Mouse (Mus musculus) mesoderm, embryonic 11.5 days (tissue): ENCODE results near the gene Arsb.
"Not testable (repeated sequence)": the region's sequence is repeated elsewhere in the genome, so short reads cannot be mapped to it uniquely, and the experiment has no call there.

Experiments used
- DNase-seq: peaks from one replicate; pipeline ENCODE4 v3.0.0-alpha.2; 2012; ENCODE audit warnings: low read depth, low spot score

Arsb gene

DNA sequence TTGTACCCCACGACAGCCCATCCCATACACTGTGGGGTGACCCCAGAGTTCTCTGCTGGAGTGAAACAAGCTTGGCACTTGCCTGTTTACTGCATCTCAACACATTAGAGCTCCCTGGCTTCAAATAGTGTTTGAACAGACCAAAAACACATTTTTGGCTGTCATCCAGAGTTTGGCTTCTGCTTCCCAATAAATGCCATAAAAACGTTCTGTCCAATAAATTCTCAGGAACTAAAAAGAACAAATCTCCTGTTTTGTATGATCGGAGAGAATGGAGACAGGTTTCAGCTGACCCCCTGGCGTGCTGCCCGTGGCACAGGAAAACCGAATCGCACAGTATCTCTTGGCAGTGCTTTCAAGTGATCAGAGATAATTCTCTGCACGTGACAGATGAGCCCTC lies 16.2 kb downstream of the Arsb start:
- no peak for DNase-seq

GRCm38 (mm10) chr13:93792945-93793642 lies 21.7 kb downstream of the Arsb start:
- DNase-seq: peak; percentile 82

- DNase-seq: no peak
Measured at GRCm38 (mm10) chr13:93793643-93794182, 22.3 kb downstream of the Arsb start.

DNA sequence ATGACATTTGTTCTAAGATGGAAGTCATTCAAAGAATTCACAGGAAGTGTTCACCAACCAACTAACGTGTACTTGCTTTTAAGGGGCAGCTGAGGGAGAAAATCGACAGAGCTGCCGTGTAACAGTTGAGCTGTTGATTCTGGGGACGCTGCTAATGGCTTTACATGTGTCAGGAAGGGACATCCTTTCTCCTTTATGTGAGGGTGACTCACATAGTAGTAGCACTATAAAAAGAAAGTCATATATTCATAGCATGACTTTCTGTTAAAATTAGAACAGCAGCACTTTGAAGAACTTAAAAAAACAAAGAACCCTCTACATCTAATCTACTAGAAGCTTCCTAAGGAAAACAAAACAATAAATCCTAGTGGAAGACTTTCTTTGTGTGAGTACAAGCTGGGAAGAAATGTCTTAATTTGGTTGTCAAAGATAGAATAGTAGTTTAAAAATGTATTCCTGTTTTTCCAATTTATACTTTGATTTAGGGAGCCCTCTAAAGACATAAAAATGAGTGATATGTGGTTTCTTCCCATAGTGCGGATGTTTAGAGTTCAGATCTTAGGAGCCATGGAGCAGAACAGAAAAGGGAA lies 25.7 kb downstream of the Arsb start:
- DNase-seq: no peak

GRCm38 (mm10) chr13:93810311-93810710 lies 38.9 kb downstream of the Arsb start:
- DNase-seq: not testable (repeated sequence)

- DNase-seq: no peak
Measured at GRCm38 (mm10) chr13:93814081-93814480, 42.7 kb downstream of the Arsb start.

DNA sequence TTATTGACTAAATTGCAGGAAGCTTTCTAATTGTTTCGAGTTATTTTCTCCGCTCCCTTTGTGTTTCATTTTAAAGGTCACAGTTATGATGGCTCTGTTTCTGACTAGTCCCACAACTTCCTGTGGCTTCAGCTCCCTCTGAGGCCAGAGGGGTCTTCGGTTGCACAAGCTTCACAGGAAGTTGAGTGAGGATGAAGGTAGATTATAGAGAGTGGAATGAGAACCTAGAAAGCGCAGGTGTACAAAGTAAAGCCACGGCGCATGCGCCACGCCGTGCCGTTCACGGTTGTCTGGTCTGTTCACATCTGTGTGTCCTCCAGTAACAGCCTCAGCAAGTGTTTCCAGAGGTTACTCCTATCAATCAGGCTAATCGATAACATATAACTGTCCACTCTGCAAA lies 43.2 kb downstream of the Arsb start:
- DNase-seq: no peak

- no peak for DNase-seq
Measured at GRCm38 (mm10) chr13:93815128-93815527, 43.7 kb downstream of the Arsb start.

- DNase-seq: no peak
Measured at GRCm38 (mm10) chr13:93816127-93816526, 44.7 kb downstream of the Arsb start.

DNA sequence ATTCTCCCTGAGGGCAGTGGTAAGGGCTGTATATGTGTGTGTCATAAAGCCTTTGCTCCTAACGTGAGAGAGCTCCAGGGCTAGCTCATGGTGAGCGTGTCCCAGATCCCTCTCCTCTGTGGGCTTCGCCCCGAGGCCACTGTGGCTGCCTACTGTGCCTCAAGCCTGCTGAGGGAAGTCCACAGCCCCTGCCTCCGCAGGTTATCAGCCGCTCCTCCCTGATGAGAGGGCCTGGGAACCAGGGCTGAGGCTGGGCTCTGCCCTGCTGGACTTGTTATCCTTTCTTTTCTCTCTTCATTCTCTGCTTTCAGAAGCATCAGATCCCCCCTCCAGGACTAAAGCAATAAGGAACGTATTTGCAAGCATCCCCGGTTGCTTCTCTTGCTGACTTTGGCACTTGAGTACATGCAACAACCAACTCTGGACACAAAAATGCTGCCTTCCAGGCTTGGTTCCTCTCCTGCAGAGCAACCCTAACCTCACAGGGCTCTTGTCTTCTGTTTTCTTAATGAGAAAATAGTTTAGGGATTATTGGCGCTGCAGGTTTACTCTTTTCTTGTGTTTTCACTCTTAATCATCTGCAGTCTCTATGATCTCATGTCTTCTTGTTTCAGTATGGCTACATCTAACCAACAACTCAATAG lies 45.4 kb downstream of the Arsb start:
- no peak for DNase-seq

- no peak for DNase-seq
Measured at GRCm38 (mm10) chr13:93820173-93820572, 48.7 kb downstream of the Arsb start.

GRCm38 (mm10) chr13:93822001-93822400 lies 50.6 kb downstream of the Arsb start:
- DNase-seq: no peak

DNA sequence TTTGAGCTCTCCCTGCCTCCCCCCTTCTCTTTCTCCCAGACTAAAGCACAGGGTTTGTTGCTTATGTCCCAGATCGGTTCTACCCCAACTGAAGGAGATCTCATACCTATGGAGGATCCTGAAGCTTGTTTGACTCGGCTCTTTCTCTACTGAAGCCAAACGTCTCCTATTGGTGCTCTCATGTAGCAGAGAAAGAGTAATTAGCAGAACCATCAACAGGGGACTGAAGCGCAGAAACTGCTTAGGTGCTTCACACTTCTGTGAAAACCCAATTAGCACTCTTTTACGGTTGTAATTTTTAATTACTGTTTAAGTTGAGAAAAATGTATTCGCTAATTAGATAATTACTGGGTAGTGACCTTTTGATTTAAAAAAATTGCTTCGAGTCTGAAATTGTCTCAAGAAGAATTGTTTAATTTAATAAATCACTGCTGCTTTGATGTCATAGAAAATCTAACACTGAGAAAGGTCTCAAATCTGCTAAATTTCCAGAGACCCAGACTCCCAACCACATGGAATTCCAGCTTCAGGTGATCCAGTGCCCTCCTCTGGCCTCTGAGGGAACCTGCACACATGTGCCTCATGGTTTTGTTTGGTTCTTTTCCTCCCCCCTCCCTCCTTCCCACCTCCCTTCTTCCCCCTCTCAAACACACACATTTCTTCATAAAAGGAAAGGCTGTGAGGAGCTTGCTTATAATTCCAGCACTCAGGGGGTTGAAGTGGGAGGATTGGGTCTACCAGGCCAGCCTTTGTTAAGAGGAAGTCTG lies 54.5 kb downstream of the Arsb start:
- DNase-seq: no peak

GRCm38 (mm10) chr13:93827745-93828144 lies 56.3 kb downstream of the Arsb start:
- DNase-seq: no peak

DNA sequence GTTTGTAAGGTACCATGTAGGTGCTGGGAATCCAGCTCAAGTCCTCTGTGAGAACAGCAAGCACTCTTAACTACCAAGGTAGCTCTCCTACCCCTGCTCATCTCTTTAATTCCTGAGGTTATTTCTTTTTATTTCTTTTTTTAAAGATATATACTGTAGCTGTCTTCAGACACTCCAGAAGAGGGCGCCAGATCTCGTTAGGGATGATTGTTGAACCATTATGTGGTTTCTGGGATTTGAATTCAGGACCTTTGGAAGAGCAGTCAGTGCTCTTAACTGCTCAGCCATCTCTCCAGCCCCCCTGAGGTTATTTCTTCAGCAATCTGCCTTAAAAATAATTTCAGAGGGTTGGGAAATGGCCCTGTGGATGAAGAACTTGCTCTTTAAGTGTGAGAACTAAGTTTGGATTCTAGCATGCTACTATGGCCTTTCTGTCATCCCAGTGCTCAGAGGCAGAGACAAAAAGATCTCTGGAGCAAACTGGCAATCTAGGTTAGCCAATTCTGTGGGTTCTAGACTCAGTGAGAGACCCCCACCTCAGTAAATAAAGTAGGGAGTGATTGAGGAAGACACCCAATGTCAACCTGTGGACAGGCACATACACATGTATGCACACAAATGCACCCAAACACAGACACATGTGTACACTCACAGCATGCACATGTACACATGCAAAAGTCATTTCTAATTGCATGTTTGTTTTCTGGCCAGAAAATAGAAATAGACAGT lies 58.3 kb downstream of the Arsb start:
- DNase-seq: no peak

DNA sequence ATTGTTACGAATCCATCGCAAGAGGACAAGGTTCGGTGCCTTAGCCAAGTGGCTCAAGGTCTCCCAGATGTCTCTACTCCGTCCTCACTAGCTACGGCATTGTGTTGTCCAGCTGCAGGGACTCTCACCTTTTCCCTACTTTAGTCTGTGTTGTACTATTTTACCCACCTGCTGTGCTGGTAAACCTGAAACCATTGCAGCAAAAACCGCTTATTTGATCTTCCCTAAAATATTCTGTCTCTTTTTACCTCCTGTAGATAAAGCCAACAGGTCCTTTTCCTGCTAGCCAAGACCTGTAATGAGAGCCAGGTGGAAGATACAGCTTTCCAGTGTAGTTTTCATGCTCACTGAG lies 58.8 kb downstream of the Arsb start:
- no peak for DNase-seq

- DNase-seq: no peak
Measured at GRCm38 (mm10) chr13:93837481-93838225, 66.2 kb downstream of the Arsb start.

- no peak for DNase-seq
Measured at GRCm38 (mm10) chr13:93838431-93839136, 67.2 kb downstream of the Arsb start.

DNA sequence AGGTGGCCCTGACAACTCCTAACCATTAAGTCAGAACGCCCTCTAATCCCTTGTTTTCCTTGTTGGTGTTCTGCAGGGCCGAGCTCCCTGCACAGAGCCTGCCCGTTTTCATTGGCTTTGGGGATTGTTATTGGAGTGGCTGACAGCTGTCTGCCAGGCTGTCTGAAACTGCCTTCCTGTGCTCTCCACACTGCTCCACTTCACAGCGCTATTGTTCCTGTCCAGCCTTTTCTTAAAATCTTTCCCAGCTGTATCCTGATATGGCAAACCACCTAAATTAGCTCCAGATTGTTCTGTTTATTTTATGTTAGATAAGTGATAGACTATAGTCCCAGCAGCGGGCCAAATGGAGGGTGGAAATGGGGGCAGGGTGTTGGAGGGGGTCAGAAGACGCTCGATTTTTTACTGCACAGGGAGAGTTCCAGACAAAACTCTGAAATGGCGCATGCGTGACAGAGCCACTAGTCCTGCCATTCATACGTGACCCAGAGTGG lies 67.8 kb downstream of the Arsb start:
- peak; percentile 84 for DNase-seq

DNA sequence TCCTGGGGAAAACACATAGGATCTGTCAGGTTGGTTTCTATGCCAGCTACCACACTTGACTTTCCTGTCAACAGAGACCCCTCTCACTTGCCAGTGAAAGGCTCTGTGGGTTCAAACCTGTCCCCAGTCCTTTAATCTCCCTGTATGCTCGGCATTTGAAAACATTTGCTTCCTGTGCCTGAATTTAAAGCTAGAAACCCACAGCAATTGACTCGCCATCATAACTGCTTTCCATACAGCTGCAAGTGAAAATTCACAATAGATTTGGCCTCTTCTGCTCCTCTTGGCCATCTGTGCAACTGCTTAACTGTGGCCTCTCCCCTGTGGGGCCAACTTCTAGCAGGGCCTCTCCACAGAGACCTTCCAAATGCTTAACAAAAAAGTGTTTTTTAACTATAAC lies 68.3 kb downstream of the Arsb start:
- no peak for DNase-seq
